Mouse (Mus musculus) retina, postnatal 7 days (tissue): Measurements from ENCODE around the gene Ngfr.

ENCODE experiments used
- DNase-seq: peaks from one replicate; pipeline ENCODE4 v3.0.0-alpha.2; 2012; ENCODE audit warnings: low read depth, low spot score

Gene Ngfr

GRCm38 (mm10) chr11:95520456-95521072 lies 67.0 kb downstream of the Ngfr start:
- DNase-seq: peak; percentile 80

GRCm38 (mm10) chr11:95519996-95520395 lies 67.5 kb downstream of the Ngfr start:
- DNase-seq: no peak

DNA sequence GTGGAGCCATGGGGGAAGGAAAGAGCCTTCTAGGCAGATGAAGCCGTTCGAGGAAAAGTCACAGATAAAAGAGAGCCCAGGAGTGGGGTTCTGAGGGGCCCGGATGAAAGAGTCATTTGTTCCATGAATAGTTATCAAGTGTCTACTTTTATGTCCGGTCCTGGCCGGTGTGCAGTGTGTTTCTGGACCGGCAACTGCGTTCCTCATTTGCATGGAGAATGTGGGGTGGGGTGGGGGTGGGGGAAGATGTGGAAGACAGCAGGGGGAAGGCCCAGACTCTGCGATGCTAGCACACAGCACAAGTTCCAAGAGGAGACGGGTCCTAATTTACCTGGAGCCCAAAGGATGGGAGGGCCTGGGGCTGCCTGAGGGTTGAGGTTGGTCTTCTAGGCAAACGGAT lies 68.2 kb downstream of the Ngfr start:
- DNase-seq: no peak
